Mouse (Mus musculus) cerebellum, postnatal 4 days (tissue): ENCODE measurements around the gene Fam57b.

Source experiments
- DNase-seq, 2 experiments: peaks; one replicate each; pipeline ENCODE4 v3.0.0; 2022; ENCODE audit warnings: low spot score in 2 of 2, mixed read lengths in 1 of 2

The Fam57b gene

DNA sequence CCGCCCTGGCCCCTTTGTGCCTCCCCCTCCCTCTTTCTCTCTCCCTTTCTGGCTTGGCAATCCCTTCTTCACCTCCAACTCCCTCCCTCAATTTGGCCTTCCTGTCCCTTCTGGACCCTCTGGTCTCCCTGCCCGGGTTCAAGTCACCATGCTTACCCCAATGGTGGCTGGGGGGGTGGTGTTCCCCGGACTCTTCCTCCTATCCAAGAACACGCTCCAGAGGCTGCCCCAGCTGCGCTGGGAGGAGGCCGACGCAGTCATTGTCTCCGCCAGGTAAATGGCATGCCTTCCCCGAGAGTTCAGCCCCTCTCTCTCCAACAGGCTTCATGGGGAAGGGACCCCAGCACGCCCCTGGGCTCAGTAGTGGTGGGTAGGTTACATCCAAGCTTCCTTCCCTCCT lies 26.5 kb downstream of the Fam57b start:
- DNase-seq, result no peak

DNA sequence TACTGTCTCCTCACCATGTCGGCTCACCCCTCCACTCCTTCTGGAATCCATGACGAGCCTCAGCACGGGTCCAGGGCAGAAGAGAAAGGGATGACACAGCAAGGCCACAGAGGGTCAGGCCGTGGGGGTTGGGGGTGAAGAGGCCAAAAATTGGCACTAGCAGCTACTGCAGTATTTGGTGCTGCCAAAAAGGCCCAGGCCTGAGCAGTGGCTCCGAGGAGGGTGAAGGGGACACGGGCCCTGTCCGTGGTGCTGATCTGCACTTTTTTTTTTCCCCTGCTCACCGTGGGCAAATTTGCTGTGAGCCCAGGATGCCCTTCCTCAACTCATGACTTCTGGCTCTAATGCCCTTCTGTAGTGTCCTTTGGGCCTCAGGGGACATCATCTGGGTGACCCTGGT lies 27.9 kb downstream of the Fam57b start:
- DNase-seq, result no peak

DNA sequence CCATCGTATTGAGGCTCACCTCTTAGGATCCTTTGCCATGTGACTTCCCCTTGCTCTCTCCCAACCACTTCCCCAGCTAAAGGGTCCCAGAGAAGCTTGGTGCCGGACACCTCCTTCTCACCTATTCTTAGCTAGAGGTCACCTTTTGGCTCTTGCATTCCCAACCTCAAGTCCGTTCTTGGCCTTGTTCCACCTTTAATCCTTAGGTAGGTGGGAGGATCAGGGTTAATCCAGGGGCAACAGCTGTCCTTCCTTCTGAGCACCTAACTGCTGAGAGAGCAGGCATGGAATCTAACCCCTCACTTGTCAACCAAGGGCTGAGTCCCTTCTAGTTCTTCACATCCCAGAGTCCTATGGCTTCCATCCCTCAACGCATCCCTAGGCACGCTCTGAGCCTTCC lies 28.5 kb downstream of the Fam57b start:
- DNase-seq, result no peak

DNA sequence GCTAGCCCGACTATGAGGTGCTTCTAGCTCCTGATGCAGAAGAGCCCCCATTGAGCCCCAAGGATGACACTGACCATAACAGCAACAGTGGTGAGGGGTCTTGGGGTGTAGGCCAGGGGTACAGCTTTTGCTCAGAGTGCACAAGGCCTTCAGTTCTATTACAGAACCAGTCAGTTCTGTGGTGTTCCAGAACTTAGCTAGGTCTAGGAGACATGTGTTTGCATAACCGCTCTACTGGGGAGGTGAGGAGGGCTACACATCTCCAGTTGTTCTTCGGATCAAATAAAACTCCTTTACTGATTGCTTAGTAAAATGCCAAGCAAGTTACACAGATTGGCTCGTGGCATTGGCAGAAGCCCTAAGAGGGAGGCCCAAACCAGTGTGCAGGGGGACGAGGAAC lies 34.1 kb downstream of the Fam57b start, which contains the start of gene 4930451I11Rik:
Gene 4930451I11Rik, minus strand, starts transcription at position 101 of the 400 bp plus-strand sequence.
- DNase-seq, result no peak

DNA sequence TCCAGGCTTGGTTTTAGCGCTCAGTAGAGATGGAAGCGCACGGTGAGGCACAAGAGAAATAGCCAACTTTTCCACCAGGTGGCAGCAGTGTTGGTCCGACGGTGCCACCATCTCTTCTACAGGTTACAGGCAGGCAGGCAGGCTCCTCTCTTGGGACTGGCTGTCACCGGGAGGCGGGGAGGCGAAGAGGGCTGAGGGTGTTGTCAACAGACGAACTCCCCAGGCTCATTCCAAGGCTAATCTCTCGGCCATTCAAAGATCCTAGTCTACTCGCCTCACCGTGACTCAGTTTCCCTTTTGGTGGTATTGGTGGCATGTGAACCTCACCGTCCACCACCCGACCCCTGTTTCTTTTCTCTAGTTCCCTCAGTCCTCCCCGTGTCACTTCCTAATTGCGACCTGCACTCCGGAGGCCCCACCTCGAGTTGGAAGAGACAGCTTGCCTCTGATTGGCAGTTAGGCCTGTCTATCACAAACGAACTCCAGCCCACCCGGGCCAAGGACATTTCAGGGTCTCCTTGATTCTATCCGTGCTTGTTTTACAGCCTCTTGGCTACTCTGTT lies 34.6 kb downstream of the Fam57b start:
- peak; percentile 64 to 84 for DNase-seq

DNA sequence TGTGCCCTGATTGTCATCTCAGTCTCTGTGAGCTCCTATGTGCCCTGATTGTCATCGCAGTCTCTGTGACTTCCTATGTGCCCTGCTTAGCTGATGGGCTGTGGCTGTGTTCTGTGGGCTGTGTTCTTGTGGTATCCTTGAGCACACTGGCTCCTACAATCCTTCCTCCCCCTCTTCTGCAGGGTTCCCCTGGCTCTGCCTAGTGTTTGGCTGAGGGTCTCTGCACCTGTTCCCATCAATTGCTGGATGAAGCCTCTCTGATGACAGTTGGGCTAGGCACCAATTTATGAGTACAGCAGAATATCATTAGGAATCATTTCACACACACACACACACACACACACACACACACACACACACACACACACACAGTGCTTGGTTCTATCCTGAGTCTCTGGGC lies 35.8 kb downstream of the Fam57b start:
- no peak for DNase-seq

DNA sequence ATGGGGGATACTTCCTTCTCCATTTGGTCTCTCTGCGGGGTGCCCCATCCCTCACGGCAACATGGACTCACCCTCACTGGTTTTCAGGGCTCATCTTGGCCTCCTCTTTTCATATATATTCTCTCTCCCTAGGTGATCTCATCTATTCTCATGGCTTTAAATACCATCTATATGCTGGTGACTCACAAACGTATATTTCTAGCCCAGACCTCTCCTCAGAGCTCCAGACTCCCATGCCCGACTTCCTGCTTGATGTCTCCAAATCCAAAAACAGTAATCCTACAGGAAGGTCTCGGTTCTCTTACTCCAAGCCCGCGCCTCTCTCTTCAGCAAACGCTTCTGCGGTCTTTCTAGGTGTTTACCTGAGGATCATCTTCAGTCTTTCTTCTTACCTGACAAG lies 45.8 kb downstream of the Fam57b start:
- DNase-seq, result no peak

DNA sequence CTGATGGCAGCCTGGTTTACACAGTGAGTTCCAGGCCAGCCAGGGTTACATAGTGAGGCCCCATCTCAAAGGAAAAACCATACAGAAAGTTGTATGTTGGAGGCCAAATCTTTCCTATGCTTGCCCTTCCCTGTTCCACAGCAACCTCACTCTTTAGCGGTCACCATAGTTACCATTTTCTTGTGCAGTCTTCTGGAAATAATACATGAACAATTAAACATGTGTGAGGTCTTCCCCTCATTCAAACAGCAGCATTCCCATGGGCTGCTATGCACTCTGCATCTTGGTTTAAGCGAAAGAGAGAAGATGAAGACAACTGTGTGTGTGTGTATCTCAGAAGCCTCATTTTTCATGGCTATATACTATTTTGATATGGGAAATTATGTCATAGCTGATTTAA lies 48.0 kb downstream of the Fam57b start:
- DNase-seq, result no peak

DNA sequence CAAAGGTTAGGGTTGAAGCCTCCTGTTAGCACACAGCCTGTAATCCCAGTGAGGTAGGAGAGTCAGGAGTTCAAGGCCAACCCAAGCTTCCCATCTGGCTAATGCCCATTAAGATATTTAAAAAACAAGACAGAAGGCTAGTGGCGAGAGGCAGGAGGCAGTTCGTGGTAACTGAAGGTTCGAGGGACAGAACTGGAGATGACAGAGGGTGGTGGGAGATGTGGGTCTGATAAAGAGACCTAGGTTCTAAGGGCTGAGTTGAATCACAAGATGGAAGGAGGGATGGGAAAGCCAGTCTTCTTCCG lies 49.6 kb downstream of the Fam57b start, which contains the start of gene Doc2a:
Gene Doc2a, plus strand, starts transcription at position 301 of the 305 bp plus-strand sequence.
- no peak for DNase-seq

DNA sequence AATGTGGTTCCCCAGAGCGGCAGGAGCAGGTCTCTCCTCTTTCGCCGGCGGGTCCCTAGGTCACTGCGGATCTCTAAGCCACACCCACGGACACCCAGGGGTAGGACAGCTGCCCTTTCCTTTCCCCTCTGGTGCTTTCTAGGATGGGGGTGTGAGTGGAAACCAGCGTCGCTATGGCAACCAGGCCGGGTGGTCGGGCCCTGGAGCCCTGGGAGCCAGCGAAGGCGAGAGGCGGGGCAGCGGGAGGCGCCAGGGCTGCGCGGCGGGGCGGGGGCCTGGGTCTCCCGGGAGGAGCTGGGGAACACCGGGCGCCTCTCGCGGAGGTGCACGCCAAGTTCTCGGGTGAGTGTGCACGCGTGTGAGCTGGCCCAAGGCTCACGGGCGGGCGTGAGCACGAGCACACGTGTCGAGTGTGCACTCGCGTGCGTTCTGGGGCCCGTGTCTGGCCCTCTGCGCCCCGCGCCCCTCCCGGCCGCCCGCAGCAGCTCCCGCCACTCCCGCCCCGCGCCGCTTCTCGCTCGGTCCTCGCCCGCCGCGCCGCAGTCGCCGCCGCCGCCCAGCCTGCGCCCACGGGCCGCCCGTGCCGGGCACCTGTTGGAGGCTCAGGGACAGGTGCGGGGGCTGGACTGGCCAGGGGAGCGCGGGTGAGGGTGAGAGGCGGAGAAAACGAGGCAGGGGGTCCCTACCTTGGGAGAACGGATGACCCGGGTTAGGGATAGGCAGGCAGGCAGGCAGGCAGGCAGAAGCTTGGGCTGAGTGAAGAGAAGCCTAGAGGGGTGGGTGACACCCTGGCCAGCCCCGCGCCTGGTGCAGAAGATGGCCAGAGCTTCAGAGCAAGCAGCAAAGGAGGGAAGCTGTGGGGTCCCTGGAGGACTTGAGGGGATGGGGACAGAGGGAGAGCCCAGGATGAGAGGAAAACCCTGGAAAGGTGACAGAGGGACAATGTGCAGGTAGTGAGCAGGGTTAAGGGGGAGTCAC lies 50.2 kb downstream of the Fam57b start:
- DNase-seq, result peak in 1 of 2 experiments; percentile 57

DNA sequence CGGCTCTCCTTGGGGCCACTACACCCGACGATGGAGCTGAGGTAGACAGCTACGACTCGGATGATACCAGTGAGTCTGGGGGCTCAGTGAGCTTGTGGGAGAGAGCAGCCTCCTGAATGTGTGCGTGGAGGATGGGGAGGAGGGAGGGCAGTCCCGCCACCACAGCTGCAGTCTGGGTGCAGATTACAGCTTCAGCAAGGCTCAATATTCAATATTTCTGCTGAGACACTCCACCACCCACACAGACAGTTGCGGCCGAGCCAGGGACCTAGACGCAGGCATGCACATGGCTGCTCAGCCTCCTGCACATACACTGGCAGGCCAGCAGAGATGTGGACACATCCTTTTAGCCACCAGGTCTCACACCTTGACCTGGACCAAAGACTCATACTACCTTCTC lies 51.3 kb downstream of the Fam57b start:
- peak in 1 of 2 experiments; percentile 8 for DNase-seq

DNA sequence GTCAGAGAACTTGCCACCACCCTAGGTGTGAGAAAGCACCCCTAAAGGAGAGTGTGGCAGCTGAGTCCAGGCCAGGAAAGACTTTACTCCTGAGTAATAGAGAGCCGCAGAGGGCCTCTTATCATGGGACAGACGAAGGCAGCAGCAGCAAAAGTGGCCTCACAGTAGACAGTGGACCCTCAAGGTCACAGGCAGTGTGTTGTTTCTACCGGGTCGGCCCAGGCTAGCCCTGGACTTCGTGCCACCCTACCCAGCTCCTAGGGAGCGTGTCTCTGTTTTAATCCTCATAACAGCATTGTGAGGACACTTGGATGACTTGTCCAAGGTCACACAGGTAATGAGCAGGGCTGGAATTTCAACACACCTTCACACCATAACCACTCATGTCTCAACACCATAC lies 52.7 kb downstream of the Fam57b start:
- DNase-seq, result no peak

DNA sequence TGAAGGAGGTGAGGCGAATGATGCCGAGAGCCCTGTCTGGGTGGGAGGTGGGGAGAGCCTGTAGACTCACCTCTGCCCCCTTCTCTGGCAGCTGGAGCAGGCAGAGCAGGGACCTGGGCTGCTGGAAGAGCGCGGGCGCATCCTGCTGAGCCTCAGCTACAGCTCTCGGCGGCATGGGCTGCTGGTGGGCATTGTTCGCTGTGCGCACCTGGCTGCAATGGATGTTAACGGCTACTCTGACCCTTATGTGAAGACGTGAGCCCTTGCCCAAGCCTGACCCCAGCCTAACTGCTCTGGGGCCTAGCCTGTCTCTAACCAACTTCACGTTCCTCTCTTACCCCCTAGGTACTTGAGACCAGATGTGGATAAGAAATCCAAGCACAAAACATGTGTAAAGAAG lies 53.7 kb downstream of the Fam57b start:
- no peak for DNase-seq

DNA sequence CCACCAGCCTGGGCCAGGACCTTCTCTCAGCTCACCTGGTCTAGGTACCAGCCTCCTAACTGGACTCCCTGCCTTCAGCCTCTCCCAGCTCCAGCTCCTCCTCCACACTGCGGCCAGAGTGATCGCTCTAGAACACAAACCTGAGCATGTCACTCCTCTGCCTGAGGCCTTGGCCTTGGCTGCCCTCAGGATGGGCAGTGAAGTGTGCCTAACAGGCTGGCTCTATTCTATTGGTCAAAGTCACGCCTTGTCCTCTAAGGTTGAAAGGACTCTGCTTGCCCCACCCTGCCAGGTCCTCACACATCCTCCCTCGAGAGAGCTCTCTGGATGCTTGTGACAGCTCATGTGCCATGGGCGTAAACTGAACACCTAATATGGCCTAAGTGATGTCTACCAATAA lies 56.0 kb downstream of the Fam57b start:
- DNase-seq, result no peak

DNA sequence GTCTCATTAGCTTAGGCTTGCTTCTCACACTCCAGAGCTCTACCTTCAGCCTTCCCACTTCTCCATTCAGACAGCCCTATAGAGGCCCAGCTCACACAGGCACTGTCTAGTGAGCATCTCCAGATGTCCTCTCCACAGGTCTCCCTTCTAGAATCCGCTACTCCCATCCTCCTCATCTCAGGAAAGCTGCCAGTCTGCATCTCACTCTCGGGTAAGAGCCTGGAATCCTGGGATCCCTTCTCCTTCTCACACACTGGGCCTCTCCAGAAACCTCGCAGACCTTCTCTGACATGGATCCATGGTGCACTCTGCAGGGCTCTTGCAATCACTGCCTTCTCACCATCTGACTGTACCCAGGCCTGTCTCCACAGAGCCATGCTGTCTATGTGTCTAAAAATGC lies 58.2 kb downstream of the Fam57b start:
- DNase-seq, result no peak

DNA sequence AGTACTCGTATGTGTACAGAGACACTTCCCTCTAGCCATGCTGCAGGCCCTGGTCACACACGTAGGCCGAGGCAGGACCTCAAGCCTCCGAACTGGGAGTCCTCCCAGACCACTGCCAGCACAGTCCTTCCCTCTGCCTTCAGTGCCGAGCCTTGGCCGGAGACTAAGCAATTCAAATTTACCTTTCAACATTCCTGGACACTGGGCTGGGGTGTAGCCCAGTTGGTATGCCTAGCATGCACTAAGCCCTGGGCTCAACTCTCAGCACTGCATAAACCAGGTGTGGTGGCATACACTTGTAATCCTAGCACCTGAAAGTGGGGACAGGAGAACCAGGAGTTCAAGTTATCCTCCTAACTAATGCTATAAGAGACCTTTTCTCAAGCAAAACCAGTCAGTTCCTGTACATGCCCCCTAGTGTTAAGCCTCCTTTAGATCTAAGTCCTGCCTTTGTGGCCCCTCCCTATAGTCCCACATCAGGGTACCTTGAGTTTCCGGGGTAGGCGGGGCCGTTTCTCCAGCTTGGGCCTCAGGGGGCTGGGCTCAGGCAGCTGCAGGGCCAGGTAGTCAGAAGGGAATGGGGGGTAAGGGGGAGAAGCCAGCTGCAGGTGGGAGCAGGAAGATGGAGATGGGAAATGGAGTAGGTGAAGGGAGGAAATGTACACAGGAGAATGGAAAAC lies 59.4 kb downstream of the Fam57b start:
- no peak for DNase-seq

DNA sequence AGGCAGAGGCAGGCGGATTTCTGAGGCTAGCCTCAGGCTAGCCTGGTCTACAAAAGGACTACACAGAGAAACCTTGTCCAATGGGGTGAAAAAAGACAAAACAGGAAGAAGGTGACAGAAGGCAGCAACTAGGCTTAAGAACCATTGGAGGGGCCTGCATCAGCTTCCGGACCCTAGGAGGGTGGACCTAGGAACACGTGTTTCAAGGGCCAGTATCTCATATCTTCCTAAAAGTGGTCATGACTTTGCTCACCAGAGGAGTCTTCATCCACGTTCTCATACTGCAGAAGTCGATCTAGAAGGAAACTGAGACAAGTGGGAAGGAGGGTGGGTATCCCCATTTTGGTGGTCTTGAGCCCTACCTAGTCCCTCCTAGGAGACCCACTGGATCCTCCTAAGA lies 63.5 kb downstream of the Fam57b start:
- DNase-seq, result no peak

DNA sequence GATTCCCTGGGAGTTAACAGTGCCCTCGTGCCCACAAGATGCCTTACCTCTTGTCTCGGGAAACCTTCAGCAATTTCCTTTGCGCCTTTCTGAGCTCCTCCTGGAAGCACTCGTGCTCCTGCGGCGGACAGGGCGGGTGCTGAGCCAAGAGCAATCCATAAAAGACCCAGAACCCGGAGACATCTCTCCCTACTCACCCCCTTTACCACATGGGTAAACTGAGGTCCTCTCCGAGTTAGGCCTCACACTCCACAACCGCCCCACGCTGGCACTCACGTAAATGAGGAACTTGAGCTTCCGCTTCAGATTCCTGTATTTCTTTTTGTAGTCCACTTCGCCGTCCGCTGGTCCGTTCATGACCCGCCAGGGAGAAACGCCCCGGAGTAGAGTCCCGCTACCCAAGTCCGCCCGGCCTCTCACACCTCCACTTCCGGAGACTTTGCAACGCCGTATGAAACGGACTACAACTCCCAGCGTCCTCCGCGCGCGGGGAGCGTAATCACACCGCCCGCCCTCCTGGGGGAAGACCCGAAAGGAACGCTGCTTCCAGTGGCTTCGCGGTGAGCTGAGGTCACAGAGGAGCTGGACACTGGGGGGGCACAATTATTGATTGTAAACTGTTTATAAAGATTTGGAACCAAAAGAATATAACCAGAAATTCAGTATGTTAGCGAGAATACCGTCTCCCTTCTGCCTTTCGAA lies 64.1 kb downstream of the Fam57b start, which contains the start of gene Hirip3:
Gene Hirip3, plus strand, starts transcription at position 544 of the 702 bp plus-strand sequence.
- peak; percentile 88 to 92 for DNase-seq

DNA sequence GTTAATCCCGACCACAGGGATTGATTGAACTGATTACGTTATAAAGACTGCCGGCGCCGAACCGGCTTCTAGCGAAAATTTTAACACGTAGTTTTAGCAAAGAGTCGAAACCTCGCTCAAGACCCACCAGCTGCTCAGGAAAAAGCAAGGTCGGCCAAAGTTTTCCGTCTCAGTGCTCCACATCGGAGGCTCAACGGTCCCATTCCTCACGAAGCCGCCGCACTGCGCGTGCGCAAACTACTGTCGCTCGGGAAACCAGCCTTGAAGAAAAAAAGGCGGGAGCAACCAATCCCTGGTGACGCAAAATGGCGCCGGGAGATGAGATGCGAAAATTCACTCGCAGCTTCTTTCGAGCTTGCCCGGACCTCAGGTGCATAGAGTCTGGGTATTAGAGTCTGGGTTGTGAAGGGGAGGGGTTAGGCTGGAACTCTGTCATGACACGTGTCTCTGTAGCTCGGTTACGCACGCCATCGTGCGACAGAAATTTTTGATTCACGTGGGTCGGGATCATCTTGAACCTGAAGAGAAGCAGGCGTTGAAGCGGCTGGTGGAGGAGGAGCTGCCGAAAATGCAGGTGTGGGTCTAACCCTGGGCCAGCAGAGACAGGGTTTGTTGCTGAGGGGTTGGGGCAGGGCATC lies 64.8 kb downstream of the Fam57b start, which contains the start of gene Ino80e:
Gene Ino80e, minus strand, starts transcription at position 231 of the 638 bp plus-strand sequence.
- DNase-seq, result peak; percentile 86 to 95

DNA sequence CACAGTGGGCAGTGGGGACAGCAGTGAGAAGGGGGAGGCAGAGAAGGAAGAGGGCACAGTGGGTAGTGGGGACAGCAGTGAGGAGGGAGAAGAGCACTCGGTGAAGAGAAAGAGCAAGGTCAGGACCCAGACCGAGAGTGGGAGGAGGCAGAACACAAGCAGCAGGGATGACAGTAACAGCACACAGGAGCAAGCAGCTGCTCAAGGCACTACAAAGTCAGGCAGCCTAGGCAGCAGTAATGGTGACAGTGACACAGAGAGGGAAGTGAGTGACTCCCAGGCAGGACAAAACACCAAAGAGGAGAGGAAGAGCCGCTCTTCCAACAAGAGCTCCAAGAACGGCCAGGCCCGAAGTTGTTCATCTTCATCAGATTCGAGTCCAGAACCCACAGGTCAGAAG lies 66.3 kb downstream of the Fam57b start:
- DNase-seq, result no peak

DNA sequence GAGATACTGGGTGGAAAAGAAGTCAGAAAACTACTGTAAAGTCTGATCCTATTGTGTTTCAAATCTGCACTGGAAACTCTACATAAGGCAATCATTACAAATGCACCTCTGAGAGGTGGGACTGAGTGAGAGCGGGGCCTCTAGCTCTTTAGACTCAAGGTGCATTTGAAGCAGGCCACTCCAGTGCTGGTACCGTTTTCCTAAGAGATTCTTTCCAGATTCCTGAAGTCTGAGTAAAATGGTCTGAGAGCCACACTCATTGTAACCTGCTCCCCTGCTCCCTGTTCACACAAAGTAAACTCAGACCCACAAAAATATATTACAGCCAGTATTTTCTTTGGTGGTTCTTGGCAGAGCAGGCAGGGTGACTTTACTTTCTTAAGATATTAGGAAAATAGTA lies 70.1 kb downstream of the Fam57b start:
- DNase-seq, result no peak
